Mouse (Mus musculus) spleen, adult 2 months (tissue): Measurements from ENCODE around the gene Rpl38. TPM values are rescaled to one million over a fixed set of nuclear protein-coding genes. Genes with fewer than 3 reads are reported as not detected.
"Not testable (repeated sequence)": the region's sequence is repeated elsewhere in the genome, so short reads cannot be mapped to it uniquely, and the experiment has no call there.

Source experiments
- DNase-seq, 2 experiments: peaks; one replicate each; pipeline versions ENCODE4 v3.0.0 to v3.0.0-alpha.2; 2012 to 2021; ENCODE audit warnings: low spot score in 2 of 2, low read depth in 1 of 2
- H3K27ac ChIP-seq: fragments of 200-500 bp; 2 replicates; pipeline ENCODE4 v1.5.1; 2012; ENCODE audit warnings: low read length, inconsistent platforms; ENCODE audit not compliant: insufficient read depth
- H3K27me3 ChIP-seq: fragments of 200-500 bp; 2 replicates; pipeline ENCODE4 v1.6.1; 2012; ENCODE audit warnings: mild to moderate bottlenecking, moderate library complexity, low read length, inconsistent platforms; ENCODE audit not compliant: control insufficient read depth, insufficient read depth
- H3K36me3 ChIP-seq: fragments of 200-500 bp; 2 replicates; pipeline ENCODE4 v1.6.1; 2012; ENCODE audit warnings: mild to moderate bottlenecking, low read length, inconsistent platforms; ENCODE audit not compliant: control insufficient read depth, insufficient read depth
- H3K4me1 ChIP-seq: fragments of 200-500 bp; 2 replicates; pipeline ENCODE4 v1.6.1; 2011; ENCODE audit warnings: inconsistent platforms; ENCODE audit not compliant: control insufficient read depth, insufficient read depth, insufficient read length
- H3K4me3 ChIP-seq: fragments of 200-500 bp; 2 replicates; pipeline ENCODE4 v1.5.1; 2011; ENCODE audit warnings: mild to moderate bottlenecking, inconsistent platforms; ENCODE audit not compliant: insufficient read depth, insufficient read length; ENCODE audit errors: extremely low read depth
- CTCF ChIP-seq: fragments of 200-500 bp; IDR thresholded peaks from 2 replicates; pipeline ENCODE4 v1.5.1; 2011; ENCODE audit warnings: mild to moderate bottlenecking, inconsistent platforms; ENCODE audit not compliant: insufficient read depth, insufficient read length, insufficient replicate concordance; ENCODE audit errors: extremely low read depth
- POLR2A ChIP-seq: fragments of 200-500 bp; IDR thresholded peaks from 2 replicates; pipeline ENCODE4 v1.6.1; 2011; ENCODE audit warnings: low read depth, low read length, inconsistent platforms
- WGBS: fragments of 180-500 bp; shearing (Covaris S2); methylation state at CpG from one replicate; pipeline ENCODE4 v1.1.7; 2018; 5-methylcytosine and 5-hydroxymethylcytosine counted together
- polyA plus RNA-seq: library from polyadenylated mRNA; depleted of rRNA; stranded (reverse); fragments of >200 nt; gene quantifications from 2 replicates; pipeline ENCODE4 v1.2.3, GENCODE M21; 2012

The Rpl38 gene
- polyA plus RNA-seq, 1 experiment = 360 TPM

- no peak overlapping the region for H3K27ac ChIP-seq
- no peaks in the 10 kb centered on the region for H3K27me3 ChIP-seq
- TF ChIP-seq CTCF = no peak
- TF ChIP-seq POLR2A = no peak
- DNase-seq = no peak
- H3K4me1 ChIP-seq = peaks cover 12% of the 10 kb centered on the region
- WGBS = 89% methylated on average over 5 of the region's 5 CpGs
- no peak overlapping the region for H3K4me3 ChIP-seq
- peaks cover 26% of the 10 kb centered on the region for H3K36me3 ChIP-seq
These were observed 2.8 kb downstream of the Rpl38 start for GRCm38 (mm10) chr11:114671147-114671546.

- TF ChIP-seq CTCF (peak; percentile 65; the same call in 1 of the 2 replicates), POLR2A (no peak)
- H3K27ac ChIP-seq = no peak overlapping the region
- peak in 1 of 2 experiments; percentile 29 for DNase-seq
- H3K27me3 ChIP-seq = 0 out of 2 replicates have a peak, but pooled peaks cover 4% of the 10 kb centered on the region
- H3K4me3 ChIP-seq = no peak overlapping the region
- H3K36me3 ChIP-seq = peaks cover 26% of the 10 kb centered on the region
- WGBS = 70% methylated on average over 9 of the region's 9 CpGs
- H3K4me1 ChIP-seq = peaks cover 15% of the 10 kb centered on the region
These were observed 4.7 kb downstream of the Rpl38 start for GRCm38 (mm10) chr11:114672794-114673718.

- Histone ChIP-seq H3K27me3 (0 out of 2 replicates have a peak, but pooled peaks cover 4% of the 10 kb centered on the region), H3K4me3 (no peak overlapping the region), H3K36me3 (peaks cover 26% of the 10 kb centered on the region), H3K27ac (no peak overlapping the region), H3K4me1 (peaks cover 15% of the 10 kb centered on the region)
- WGBS = 83% methylated on average over 2 of the region's 2 CpGs
- DNase-seq = no peak
- TF ChIP-seq POLR2A (no peak), CTCF (no peak)
These were observed 5.4 kb downstream of the Rpl38 start for GRCm38 (mm10) chr11:114673719-114674050.

- Histone ChIP-seq H3K4me1 (peaks cover 15% of the 10 kb centered on the region), H3K36me3 (peaks cover 26% of the 10 kb centered on the region), H3K4me3 (no peak overlapping the region), H3K27ac (no peak overlapping the region), H3K27me3 (0 out of 2 replicates have a peak, but pooled peaks cover 4% of the 10 kb centered on the region)
- WGBS = 77% methylated on average over 8 of the region's 8 CpGs
- DNase-seq = no peak
- no peak for TF ChIP-seq POLR2A
- TF ChIP-seq CTCF = no peak
These were observed 5.9 kb downstream of the Rpl38 start for GRCm38 (mm10) chr11:114674180-114674579.

- H3K27me3 ChIP-seq, DNase-seq, H3K27ac ChIP-seq, H3K4me3 ChIP-seq: not testable (repeated sequence)
- WGBS = 100% methylated on average over 2 of the region's 3 CpGs
- Histone ChIP-seq H3K4me1 (peaks cover 15% of the 10 kb centered on the region), H3K36me3 (peaks cover 26% of the 10 kb centered on the region)
These were observed 6.5 kb downstream of the Rpl38 start for GRCm38 (mm10) chr11:114674796-114675195.

GRCm38 (mm10) chr11:114675341-114675825 lies 7.1 kb downstream of the Rpl38 start, which contains the start of gene Ttyh2:
Gene Ttyh2, plus strand, starts transcription at chr11:114675431.
- H3K27me3 ChIP-seq = 0 out of 2 replicates have a peak, but pooled peaks cover 4% of the 10 kb centered on the region
- no peak for TF ChIP-seq CTCF
- peak; percentile 43 for TF ChIP-seq POLR2A
- peak within 1 kb of the TSS; percentile 5; the same call in 1 of the 2 replicates for H3K27ac ChIP-seq
- under 1% methylated on average over 40 of the region's 40 CpGs for WGBS
- peak within 1 kb of the TSS; percentile 59 for H3K4me3 ChIP-seq
- peaks cover 24% of the 10 kb centered on the region for H3K36me3 ChIP-seq
- peaks cover 15% of the 10 kb centered on the region for H3K4me1 ChIP-seq
- peak in 1 of 2 experiments; percentile 69 for DNase-seq
